Mouse (Mus musculus): ENCODE measurements around the gene Acp5. TPM values are rescaled to one million over a fixed set of nuclear protein-coding genes. Genes with fewer than 3 reads are reported as not detected.
"Not testable (repeated sequence)": the region's sequence is repeated elsewhere in the genome, so short reads cannot be mapped to it uniquely, and the experiment has no call there.

Acp5 gene
- total RNA-seq (2021), result 1 to 10 TPM; 2.5 to 3.4 TPM
- long read RNA-seq, experiment 1, partial matches to known transcripts, result 0 of 4 reads
- long read RNA-seq, experiment 1, other reads (novel, unspliced or antisense), result 1 of 4 reads
- long read RNA-seq, experiment 2, partial matches to known transcripts, result 1 of 9 reads
- long read RNA-seq, experiment 2, other reads (novel, unspliced or antisense), result 2 of 9 reads

GRCm38 (mm10) chr9:22135644-22136390, at the start of gene Acp5:
Gene Acp5, minus strand, starts transcription at chr9:22135711.
- no peak for DNase-seq (ENCODE audit: low spot score in 2 of 2)

GRCm38 (mm10) chr9:22172318-22172717, 36.8 kb upstream of the Acp5 start:
- DNase-seq (ENCODE audit: low spot score in 2 of 2), result no peak

- DNase-seq (ENCODE audit: low spot score in 2 of 2), result no peak
Observed at GRCm38 (mm10) chr9:22169327-22169726, 33.8 kb upstream of the Acp5 start.

GRCm38 (mm10) chr9:22167751-22168150, 32.2 kb upstream of the Acp5 start:
- no peak for DNase-seq (ENCODE audit: low spot score in 2 of 2)

- no peak for DNase-seq (ENCODE audit: low spot score in 2 of 2)
Observed at GRCm38 (mm10) chr9:22166686-22167085, 31.2 kb upstream of the Acp5 start.

- no peak for DNase-seq (ENCODE audit: low spot score in 2 of 2)
Observed at GRCm38 (mm10) chr9:22165964-22166363, 30.5 kb upstream of the Acp5 start.

GRCm38 (mm10) chr9:22164711-22165668, 29.5 kb upstream of the Acp5 start:
- DNase-seq (ENCODE audit: low spot score in 2 of 2), result peak in 1 of 2 experiments; percentile 18

- no peak for DNase-seq (ENCODE audit: low spot score in 2 of 2)
Observed at GRCm38 (mm10) chr9:22162912-22163311, 27.4 kb upstream of the Acp5 start.

- no peak for DNase-seq (ENCODE audit: low spot score in 2 of 2)
Observed at GRCm38 (mm10) chr9:22162305-22162704, 26.8 kb upstream of the Acp5 start.

- no peak for DNase-seq (ENCODE audit: low spot score in 2 of 2)
Observed at GRCm38 (mm10) chr9:22161299-22161698, 25.8 kb upstream of the Acp5 start.

- no peak for DNase-seq (ENCODE audit: low spot score in 2 of 2)
Observed at GRCm38 (mm10) chr9:22157516-22158265, 22.2 kb upstream of the Acp5 start.

- peak; percentile 98 to 100 for DNase-seq (ENCODE audit: low spot score in 2 of 2)
Observed at GRCm38 (mm10) chr9:22156497-22157245, 21.2 kb upstream of the Acp5 start, which contains the start of gene Pigyl. Gene Pigyl, plus strand, starts transcription at chr9:22156846.

- DNase-seq (ENCODE audit: low spot score in 2 of 2), result peak in 1 of 2 experiments; percentile 54
Observed at GRCm38 (mm10) chr9:22155614-22156013, 20.1 kb upstream of the Acp5 start.

GRCm38 (mm10) chr9:22153810-22154209, 18.3 kb upstream of the Acp5 start:
- no peak for DNase-seq (ENCODE audit: low spot score in 2 of 2)

- no peak for DNase-seq (ENCODE audit: low spot score in 2 of 2)
Observed at GRCm38 (mm10) chr9:22150946-22151345, 15.4 kb upstream of the Acp5 start.

GRCm38 (mm10) chr9:22150249-22150693, 14.8 kb upstream of the Acp5 start:
- DNase-seq (ENCODE audit: low spot score in 2 of 2), result not testable (repeated sequence)

GRCm38 (mm10) chr9:22149426-22150248, 14.1 kb upstream of the Acp5 start:
- no peak for DNase-seq (ENCODE audit: low spot score in 2 of 2)

- no peak for DNase-seq (ENCODE audit: low spot score in 2 of 2)
Observed at GRCm38 (mm10) chr9:22144304-22144965, 8.9 kb upstream of the Acp5 start.
